Mouse (Mus musculus) monocyte, adult 2 months (primary cell): Measurements from ENCODE around the gene Vmn2r62.
"Not testable (repeated sequence)": the region's sequence is repeated elsewhere in the genome, so short reads cannot be mapped to it uniquely, and the experiment has no call there.

Source experiments
- DNase-seq, 2 experiments: peaks; one replicate each; pipeline ENCODE4 v3.0.0; 2022; ENCODE audit warnings: low spot score in 2 of 2, low read depth in 1 of 2

Gene Vmn2r62

DNA sequence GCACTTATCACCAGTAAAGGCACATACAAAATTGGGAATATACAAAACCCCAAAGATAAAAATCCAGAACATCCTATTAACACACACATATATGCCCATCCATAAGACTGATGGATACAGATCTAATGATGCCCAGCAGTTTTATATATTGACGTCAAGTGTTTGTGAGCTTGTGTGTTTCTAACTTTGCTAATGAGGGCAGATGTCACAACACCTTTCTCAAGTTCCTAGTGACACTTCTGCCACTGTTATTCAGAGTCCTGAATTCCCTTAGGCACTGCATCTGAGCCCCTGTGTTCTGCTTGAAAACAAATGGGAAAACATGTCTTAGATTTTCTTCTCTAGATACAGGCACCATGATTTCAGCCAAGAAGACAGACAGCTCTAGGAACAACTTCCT lies at the start of gene Vmn2r62:
TSS of gene Vmn2r62 (minus strand) at position 101 of the 400 bp plus-strand sequence.
- not testable (repeated sequence) for DNase-seq

DNA sequence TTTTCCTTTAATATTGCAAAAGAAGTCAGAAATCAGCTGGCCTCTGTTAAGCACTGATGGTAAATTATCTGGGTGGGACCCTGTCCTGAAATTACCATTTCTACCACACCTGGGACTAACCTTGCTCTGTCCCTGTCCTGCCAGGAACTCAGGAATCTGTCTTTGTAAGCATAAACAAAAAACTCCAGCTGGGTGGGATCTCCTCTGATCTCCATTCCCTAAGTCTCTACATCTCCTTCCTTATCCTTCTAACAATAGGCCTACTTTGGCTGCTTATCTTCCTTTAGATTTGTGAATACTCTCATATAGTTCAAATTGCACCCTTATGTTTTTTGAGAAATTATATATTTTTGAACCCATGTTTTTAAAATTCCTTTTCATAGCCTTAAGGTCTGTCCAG lies 45.0 kb upstream of the Vmn2r62 start:
- not testable (repeated sequence) for DNase-seq

DNA sequence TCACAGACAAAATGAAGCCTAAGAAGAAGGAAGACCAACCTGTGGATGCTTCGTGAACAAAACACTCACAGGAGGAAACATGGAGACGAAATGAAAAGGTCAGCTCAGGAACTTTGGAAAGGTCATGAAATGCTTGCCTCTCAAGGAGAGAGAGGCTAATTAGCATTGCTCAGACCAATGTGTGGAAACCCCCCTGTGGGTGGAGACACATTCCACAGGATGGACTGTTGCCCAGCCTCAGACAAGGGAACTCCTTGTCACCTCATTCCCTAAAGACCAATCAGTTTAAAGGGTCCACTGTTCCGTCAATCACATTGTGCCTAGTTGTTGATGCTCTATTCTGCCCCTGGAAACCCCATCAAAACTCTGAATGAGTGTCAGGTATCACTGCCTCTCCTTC lies 38.9 kb upstream of the Vmn2r62 start:
- no peak for DNase-seq

DNA sequence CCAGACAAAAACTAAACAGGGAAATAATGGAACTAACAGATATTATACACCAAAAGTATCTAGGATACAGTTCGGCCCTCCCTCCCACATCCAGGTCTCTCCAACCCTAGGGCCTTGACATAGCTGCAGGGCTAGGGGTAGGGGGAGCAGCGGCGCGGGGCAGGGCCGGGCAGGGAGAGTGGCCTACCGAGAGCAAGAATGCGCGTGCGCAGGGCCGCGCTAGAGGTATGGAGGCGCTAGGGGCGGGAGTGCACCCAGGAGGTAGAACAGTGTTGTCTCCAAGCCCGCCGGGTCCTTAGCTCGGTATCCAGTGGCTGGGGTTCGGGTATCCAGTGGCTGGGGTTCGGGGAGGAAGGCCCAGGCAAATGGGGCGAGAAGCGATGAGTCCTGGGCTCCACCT lies 43.5 kb downstream of the Vmn2r62 start:
- DNase-seq, result no peak

DNA sequence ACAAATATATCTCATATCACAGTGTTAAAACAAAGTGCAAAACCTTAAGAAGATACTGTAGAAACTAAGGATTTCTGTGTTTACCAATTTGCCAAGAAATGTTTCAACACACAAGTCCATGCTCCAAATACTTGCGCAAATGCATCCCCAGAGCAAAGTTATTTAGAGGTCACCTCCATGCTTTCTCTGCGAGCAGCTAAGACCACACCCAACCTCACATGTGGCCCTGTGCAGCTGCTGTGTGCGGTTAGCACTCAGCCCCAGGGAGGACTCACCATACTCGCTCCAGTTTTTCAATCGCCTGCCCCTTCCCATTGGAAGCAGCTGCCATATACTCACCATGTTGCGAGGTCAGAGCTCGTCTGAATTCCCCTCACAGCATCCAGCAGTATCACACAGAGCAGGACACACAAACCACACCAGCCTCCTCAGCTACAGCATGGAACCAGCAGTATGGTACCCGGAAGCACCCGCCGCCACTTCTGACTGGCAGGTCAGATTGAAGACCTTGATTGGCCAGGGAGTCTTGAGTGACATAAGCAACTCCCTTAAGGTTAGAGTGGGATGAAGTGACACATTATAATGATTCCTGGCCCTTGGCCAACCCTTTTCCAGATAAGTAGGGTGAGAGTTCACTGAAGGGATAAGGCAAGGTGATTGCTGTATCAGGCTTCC lies 54.7 kb downstream of the Vmn2r62 start:
- no peak for DNase-seq

DNA sequence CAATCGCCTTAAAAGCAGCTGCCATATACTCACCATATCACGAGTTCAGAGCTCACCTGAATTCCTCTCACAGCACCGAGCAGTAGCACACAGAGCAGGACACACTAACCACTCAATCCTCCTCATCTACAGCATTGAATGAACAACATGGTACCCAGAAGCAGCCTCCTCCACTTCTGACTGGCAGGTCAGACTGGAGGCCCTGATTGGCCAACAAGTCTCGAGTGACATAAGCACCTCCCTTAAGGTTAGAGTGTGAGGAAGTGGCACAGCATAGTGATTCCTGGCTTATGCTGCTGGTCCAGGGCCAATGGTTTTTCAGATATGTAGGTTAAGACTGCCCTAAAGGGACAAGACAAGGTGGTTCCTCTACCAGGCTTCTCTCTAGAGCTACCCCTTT lies 66.4 kb downstream of the Vmn2r62 start, which contains the start of gene Gm17067:
TSS of gene Gm17067 (minus strand) at position 101 of the 400 bp plus-strand sequence.
- DNase-seq, result not testable (repeated sequence)
